Mouse (Mus musculus) C2C12 (cell line): ENCODE data around the gene Fmnl3. TPM values are rescaled to one million over a fixed set of nuclear protein-coding genes. Genes with fewer than 3 reads are reported as not detected.

Experiments
- H3K27me3 ChIP-seq: one replicate; pipeline ENCODE4 v1.6.1; 2011; ENCODE audit not compliant: control insufficient read depth, insufficient read depth, insufficient read length
- H3K36me3 ChIP-seq: one replicate; pipeline ENCODE4 v1.6.1; 2011; ENCODE audit not compliant: control insufficient read depth, insufficient read depth
- H3K4me3 ChIP-seq: one replicate; pipeline ENCODE4 v1.5.1; 2011; ENCODE audit warnings: mild to moderate bottlenecking, control low read depth; ENCODE audit not compliant: poor library complexity, insufficient read depth, severe bottlenecking
- H3K79me2 ChIP-seq: one replicate; pipeline ENCODE4 v1.6.1; 2011; ENCODE audit not compliant: control insufficient read depth, insufficient read depth
- H3K79me3 ChIP-seq: one replicate; pipeline ENCODE4 v1.6.1; 2011; ENCODE audit warnings: low read depth, control low read depth
- H3ac ChIP-seq: one replicate; pipeline ENCODE3; 2011; ENCODE audit warnings: low read depth; ENCODE audit not compliant: control insufficient read depth, insufficient read length
- CEBPB ChIP-seq: IDR thresholded peaks from one replicate; pipeline ENCODE4 v1.6.1; 2011; ENCODE audit warnings: low read depth, mild to moderate bottlenecking, control low read depth, moderate library complexity
- CTCF ChIP-seq: IDR thresholded peaks from one replicate; pipeline ENCODE4 v1.5.1; 2011; ENCODE audit not compliant: control insufficient read depth, insufficient read depth, insufficient read length
- FOSL1 ChIP-seq: IDR thresholded peaks from one replicate; pipeline ENCODE4 v1.8.0; 2011; ENCODE audit warnings: mild to moderate bottlenecking, low read length; ENCODE audit not compliant: poor library complexity, insufficient read depth, severe bottlenecking
- MAX ChIP-seq: IDR thresholded peaks from one replicate; pipeline ENCODE4 v1.6.1; 2011; ENCODE audit warnings: mild to moderate bottlenecking, control low read depth
- MYOD1 ChIP-seq: IDR thresholded peaks from one replicate; pipeline ENCODE4 v1.6.1; 2011; ENCODE audit warnings: low read depth; ENCODE audit not compliant: control insufficient read depth, insufficient read length
- MYOG ChIP-seq: IDR thresholded peaks from one replicate; pipeline ENCODE4 v1.6.1; 2011; ENCODE audit not compliant: control insufficient read depth, insufficient read length; ENCODE audit errors: extremely low read depth
- USF1 ChIP-seq: IDR thresholded peaks from one replicate; pipeline ENCODE4 v1.6.1; 2011; ENCODE audit warnings: low read depth, mild to moderate bottlenecking, control low read depth, moderate library complexity
- polyA plus RNA-seq: library from polyadenylated mRNA; unstranded; fragments of >200 nt; fragmentation: generic; extraction: Trizol; gene quantifications from one replicate; pipeline ENCODE4 v1.2.1, GENCODE M21; 2012; ENCODE audit warnings: missing spikeins

Gene Fmnl3
- polyA plus RNA-seq, 1 experiment = 76.6 TPM

DNA sequence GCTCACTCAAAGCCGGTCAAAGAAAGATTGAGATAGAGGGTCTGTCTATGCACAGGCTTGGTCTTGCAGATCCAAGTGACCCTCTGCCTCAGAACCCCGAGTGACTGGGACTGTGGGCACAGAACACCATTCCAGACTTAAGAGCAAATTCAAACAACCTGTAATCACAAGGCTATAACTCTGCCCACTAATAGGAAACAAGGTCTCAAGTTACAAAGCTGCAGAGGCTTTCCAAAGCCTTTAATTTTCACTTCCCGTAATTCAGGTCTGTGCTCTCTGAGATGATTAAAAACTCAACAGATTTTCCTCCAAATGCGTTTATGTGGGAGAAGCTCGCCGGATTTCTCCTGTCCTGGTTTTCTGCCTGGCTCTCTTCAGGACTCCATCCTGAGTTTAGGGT lies 13.8 kb upstream of the Fmnl3 start:
- TF ChIP-seq MYOD1 (no peak), USF1 (no peak), CEBPB (no peak), FOSL1 (no peak), MAX (no peak)
- no peak overlapping the region for H3K4me3 ChIP-seq
- H3ac ChIP-seq = no peak overlapping the region
- H3K36me3 ChIP-seq = no peaks in the 10 kb centered on the region
- no peaks in the 10 kb centered on the region for H3K79me2 ChIP-seq
- no peaks in the 10 kb centered on the region for H3K79me3 ChIP-seq
- H3K27me3 ChIP-seq = no peaks in the 10 kb centered on the region

DNA sequence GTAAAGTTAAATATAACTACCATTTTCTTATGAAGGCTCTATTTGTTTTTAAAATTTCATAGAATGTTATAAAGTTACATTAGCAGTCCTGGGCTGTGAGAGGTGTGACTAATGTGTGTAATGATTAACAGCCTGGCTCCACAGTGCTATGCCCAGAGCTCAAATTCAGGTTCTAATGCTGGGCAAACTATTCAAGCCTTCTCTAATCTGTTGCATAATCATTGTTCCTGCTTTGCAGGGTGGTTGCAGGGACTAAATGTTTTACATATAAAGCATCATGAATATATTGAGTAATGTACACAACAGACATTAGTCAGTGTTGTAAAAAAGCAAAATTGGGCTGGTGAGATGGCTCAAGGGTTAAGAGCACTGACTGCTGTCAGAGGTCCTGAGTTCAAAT lies 12.6 kb upstream of the Fmnl3 start:
- no peak for TF ChIP-seq FOSL1
- TF ChIP-seq MYOD1 = no peak
- no peak for TF ChIP-seq MYOG
- no peak for TF ChIP-seq USF1
- TF ChIP-seq CEBPB = peak; percentile 44
- no peaks in the 10 kb centered on the region for H3K27me3 ChIP-seq
- H3K79me3 ChIP-seq = no peaks in the 10 kb centered on the region

DNA sequence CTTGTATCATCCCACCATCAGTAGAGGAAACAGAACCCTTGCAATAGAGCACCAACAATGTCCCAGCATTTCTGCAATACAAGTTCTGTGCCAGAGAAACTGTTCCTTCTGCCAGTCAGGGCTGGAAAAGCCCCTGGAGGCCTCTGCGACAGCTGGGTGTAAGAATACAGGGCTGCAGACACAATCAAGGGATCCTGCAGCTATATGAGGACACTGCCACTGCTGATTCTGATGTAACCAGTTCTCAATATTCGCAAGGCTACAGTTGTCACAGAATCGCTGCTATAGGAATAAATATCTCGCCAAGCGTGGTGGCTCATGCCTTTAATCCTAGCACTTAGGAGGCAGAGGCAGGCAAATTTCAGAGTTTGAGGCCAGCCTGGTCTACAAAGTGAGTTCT lies 6.0 kb upstream of the Fmnl3 start:
- TF ChIP-seq MYOD1 (no peak), FOSL1 (no peak), CEBPB (no peak), CTCF (no peak), MYOG (no peak), MAX (no peak), USF1 (no peak)

More for the DNA sequence above, 12.6 kb upstream of the Fmnl3 start:
- Histone ChIP-seq H3K36me3 (no peaks in the 10 kb centered on the region), H3K4me3 (no peak overlapping the region), H3K79me2 (no peaks in the 10 kb centered on the region), H3ac (no peak overlapping the region)

DNA sequence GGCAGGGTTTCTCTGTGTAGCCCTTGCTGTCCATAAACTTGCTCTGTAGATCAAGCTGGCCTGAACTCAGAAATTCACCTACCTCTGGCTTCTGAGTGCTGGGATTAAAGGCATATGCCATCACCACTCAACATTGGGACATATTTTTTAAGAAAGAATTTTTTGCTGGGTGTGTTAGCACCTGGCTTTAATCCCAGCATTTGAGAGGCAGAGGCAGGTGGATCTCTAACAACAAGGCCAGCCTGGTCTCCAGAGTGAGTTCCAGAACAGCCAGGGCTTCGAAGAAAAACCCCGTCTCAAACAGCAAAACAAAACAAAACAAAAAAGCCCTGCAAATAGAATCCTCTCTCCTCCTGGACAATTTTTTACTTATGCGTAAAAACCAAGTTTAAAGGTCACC lies 5.3 kb upstream of the Fmnl3 start:
- Histone ChIP-seq H3K4me3 (no peak overlapping the region), H3K27me3 (no peaks in the 10 kb centered on the region), H3K79me3 (no peaks in the 10 kb centered on the region), H3K79me2 (no peaks in the 10 kb centered on the region), H3ac (no peak overlapping the region), H3K36me3 (no peaks in the 10 kb centered on the region)
- TF ChIP-seq CEBPB (no peak), MYOG (no peak), FOSL1 (no peak), MYOD1 (no peak), MAX (no peak), USF1 (no peak), CTCF (no peak)

More for the DNA sequence above, 6.0 kb upstream of the Fmnl3 start:
- Histone ChIP-seq H3K36me3 (no peaks in the 10 kb centered on the region), H3K79me3 (no peaks in the 10 kb centered on the region), H3K4me3 (no peak overlapping the region), H3K27me3 (no peaks in the 10 kb centered on the region), H3K79me2 (no peaks in the 10 kb centered on the region), H3ac (no peak overlapping the region)

DNA sequence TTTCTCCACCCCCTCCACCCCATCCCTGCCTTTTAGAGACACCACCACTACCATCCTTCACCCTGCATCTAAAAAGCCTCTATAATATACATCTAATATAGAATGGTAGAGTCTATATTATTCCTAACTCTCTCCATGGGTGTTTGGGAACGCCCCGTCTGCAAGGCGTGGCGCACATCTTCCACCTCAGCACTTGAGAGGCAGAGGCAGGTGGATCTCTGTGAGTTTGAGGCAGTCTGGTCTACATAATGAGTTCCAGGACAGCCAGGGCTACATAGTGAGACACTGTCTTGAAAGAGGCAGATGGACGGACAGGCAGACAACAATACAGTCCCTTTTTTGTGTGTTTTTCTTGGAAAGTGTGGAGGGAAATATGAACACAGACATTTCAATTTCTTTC lies 4.8 kb upstream of the Fmnl3 start:
- peaks cover 2% of the 10 kb centered on the region for H3K79me2 ChIP-seq
- H3ac ChIP-seq = no peak overlapping the region
- TF ChIP-seq FOSL1 = no peak
- TF ChIP-seq MAX = no peak
- no peak for TF ChIP-seq CEBPB
- TF ChIP-seq CTCF = no peak
- TF ChIP-seq MYOG = no peak
- TF ChIP-seq MYOD1 = no peak
- no peak for TF ChIP-seq USF1
- no peak overlapping the region for H3K4me3 ChIP-seq
- no peaks in the 10 kb centered on the region for H3K27me3 ChIP-seq
- no peaks in the 10 kb centered on the region for H3K79me3 ChIP-seq
- no peaks in the 10 kb centered on the region for H3K36me3 ChIP-seq

DNA sequence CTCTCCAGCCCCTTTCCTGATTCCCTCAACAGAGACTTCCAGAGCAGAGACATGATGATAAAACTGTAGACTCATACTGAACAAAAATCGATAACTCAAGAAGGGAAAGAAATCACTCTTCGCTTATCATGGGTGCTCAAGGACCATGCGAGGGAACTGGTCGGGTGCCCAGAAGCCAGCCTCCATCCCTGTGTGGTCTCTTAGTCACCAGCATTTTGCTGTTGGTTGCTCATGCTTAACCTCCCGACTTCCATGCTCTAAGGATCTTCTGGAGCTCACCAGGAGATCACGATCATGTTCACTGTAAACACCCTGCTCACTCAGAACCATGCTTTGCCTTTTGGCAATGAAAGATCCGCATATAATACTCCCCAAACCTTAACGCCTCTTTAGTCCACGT lies 2.5 kb upstream of the Fmnl3 start:
- peaks cover 25% of the 10 kb centered on the region for H3K79me2 ChIP-seq
- H3ac ChIP-seq = no peak overlapping the region
- H3K36me3 ChIP-seq = no peaks in the 10 kb centered on the region
- H3K79me3 ChIP-seq = peaks cover 19% of the 10 kb centered on the region
- TF ChIP-seq MAX (no peak), MYOD1 (no peak), CTCF (no peak), FOSL1 (no peak), MYOG (no peak), CEBPB (no peak), USF1 (no peak)
- H3K4me3 ChIP-seq = no peak overlapping the region
- no peaks in the 10 kb centered on the region for H3K27me3 ChIP-seq
